Mouse (Mus musculus): Measurements from ENCODE around the gene Olfr706.

DNA sequence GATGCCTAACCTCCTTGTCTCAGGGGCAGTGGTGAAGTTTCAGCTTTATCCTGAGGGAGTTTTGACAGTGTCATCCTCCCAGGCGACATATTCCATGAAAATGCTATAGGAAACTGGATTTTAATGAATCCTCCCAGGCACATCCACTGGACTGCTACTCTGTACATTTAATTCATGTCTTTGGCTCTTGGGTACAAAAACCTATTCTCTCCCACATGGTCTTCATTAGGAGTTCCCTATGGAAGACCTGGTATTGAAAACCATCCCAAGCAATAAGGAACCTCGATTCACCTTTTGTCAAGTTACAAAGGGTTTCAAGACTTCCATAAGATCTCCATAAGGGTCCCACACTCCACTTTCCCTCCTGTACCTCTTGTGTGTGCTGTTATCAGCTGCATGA, at the start of gene Olfr706:
- TF ChIP-seq ZC3H11A (IDR thresholded peaks at IDR 0.05; ENCODE audit: borderline replicate concordance, low read depth, low read length) (no peak), MAFK (IDR thresholded peaks at IDR 0.05; ENCODE audit: insufficient read depth, low read depth, low read length) (no peak)
